Mouse (Mus musculus): Measurements from ENCODE around the gene Car5a.

Car5a gene

DNA sequence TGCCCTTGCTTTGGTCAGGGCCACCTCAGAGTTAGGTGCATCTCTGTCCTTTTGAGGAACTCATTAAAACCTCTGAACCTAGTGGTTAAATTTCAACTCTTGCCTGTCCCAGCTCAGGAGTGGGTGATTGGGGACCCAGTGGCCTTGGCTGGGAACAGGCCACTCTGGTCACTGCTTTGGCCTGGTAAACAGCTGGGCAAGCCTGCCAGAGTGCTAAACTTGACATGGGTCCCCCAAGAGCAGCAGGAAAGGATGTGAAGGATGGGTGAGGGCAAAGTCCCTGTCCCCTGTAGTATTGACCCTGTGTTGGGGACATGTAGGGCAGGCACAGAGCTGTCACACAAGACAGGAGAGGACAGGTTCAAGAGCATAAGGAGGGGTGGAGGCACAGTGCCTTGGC, at the start of gene Car5a:
Car5a (minus strand) TSS at position 74 of the 400 bp plus-strand sequence.
- DNase-seq (ENCODE audit: low read depth) = no peak

GRCm38 (mm10) chr8:121992911-121993310, 48.2 kb upstream of the Car5a start:
- DNase-seq (ENCODE audit: low read depth) = no peak

DNA sequence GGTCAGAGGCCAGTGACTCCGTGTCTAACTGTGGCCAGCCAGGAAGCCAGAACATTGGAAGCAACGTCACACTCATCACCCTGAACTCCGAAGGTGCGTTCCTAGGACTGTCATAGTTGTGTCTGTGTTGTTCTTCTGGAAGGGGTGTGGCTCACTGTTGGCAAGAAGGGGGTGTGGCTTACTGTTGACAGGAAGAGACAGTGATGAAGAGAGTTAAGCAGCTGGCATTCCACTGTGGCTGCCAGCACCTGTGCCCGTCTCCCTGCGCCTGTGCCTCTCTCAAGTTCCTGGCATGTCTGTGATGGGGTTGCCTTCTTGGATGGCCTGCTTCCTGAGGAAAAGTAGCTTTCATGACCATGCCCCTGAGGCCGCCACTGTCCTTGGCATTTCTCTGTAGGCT, 46.9 kb upstream of the Car5a start:
- no peak for DNase-seq (ENCODE audit: low read depth)

GRCm38 (mm10) chr8:121990506-121991255, 46.0 kb upstream of the Car5a start:
- DNase-seq (ENCODE audit: low read depth) = peak; percentile 75

- DNase-seq (ENCODE audit: low read depth) = no peak
These were observed 43.2 kb upstream of the Car5a start for GRCm38 (mm10) chr8:121987892-121988291.

GRCm38 (mm10) chr8:121985673-121986072, 41.0 kb upstream of the Car5a start:
- DNase-seq (ENCODE audit: low read depth) = no peak

DNA sequence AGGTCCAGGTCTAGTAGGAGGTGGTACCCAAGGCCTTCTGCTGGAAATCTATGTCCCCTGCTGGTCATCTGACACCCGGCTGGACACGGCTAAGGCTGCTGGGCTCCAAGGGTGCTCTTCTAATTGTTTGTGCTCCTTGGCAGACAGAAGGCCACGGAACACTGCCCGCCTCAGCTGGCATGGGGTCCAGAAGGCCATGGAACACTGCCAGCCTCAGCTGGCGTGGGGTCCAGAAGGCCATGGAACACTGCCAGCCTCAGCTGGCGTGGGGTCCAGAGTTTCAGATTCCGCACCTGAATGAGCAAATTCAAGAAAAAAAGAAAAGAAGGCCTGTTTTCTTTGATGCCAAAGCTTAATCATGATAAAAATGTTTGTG, 36.8 kb upstream of the Car5a start:
- DNase-seq (ENCODE audit: low read depth) = no peak

DNA sequence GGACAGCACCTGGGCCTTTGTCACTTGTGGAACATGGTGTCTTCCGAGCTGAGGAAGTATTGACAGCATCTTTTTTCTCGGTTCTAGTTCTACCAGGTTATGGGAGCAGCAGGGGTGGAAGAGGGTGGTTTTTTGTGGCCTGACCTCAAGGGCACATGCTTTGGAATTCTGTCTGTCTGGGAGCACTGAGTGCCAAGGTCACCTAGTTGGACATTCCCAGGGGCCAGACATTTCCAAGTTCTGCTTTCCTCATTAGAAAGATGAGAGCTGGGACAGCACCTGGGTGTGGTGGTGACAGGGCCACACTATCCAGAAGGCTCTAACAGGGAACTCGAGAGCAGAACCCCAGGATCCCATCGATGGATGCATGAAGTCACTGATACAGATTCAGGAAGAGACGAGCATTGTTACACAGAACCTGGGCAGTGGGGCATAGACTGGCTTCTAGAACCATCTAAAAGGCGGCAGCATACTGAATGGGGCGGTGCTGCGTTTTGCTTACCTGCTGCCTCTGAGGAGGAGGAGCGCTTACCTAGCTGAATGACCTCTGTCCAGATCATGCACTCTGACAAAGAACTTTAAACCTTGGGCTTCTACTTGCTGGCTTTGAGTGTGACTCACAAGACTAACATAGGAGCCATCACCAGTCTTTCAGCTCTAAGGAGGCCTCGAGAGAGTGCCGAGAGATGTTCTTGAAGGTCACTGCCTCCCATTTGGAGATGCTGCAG, 36.3 kb upstream of the Car5a start:
- DNase-seq (ENCODE audit: low read depth) = no peak

DNA sequence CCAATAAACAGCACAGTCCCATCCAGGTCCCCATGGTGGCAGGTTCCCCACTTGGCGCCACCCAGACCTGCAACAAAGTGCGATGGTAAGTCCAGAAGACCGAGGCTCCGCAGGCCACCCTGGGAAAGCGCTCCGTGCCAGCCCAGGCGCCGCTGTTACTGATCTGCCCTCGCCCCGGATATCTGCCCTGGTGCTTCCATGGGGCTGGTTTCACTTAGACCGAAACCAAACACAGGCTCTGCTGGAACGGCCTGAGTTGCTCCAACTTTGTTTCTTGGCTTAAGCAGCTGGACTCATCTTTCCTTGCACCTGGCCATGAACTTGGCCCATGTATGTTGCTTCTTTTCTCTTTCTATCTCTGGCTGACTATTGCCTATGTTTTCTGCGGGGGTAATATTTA, 34.0 kb upstream of the Car5a start:
- no peak for DNase-seq (ENCODE audit: low read depth)

DNA sequence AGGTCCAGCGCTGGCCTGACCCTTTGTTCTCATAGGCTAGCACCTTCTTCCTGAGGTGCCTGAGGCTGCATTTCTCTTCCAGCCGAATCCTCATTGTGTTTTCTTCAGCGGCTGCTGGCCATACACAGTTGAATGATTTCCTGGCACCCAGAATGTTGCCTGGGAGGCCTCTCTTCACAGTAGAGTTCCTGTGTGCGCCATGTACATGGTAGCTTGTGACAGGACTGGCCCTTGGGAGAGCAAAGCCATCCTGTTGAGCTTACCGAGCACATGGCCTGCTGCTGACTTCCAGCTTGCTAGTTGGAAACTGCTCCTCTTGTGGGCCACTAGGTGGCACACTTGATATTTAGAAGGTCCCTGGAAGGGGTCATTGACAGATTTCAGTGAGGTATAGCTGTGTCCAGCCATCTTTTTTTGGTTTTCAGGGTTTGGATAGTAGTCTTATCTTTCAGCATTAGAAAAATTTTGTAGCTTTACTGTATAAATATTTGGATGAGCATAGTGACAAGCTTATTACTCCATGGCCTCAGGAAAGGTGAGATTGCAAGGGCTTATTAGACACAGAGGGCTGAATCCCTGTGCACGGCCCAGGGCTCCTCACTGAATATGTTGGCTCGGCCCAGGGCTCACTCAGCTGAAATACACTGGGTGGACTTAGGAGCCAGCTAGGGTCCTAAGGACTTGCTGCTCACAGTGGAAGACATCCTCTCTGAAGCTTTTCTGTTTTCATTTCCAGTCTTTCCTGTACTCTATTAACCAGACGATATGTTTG, 33.3 kb upstream of the Car5a start:
- no peak for DNase-seq (ENCODE audit: low read depth)

- no peak for DNase-seq (ENCODE audit: low read depth)
These were observed 29.2 kb upstream of the Car5a start for GRCm38 (mm10) chr8:121973906-121974305.

GRCm38 (mm10) chr8:121971488-121972058, 26.9 kb upstream of the Car5a start:
- DNase-seq (ENCODE audit: low read depth) = no peak

GRCm38 (mm10) chr8:121970225-121970624, 25.5 kb upstream of the Car5a start:
- no peak for DNase-seq (ENCODE audit: low read depth)

- no peak for DNase-seq (ENCODE audit: low read depth)
These were observed 23.8 kb upstream of the Car5a start for GRCm38 (mm10) chr8:121968542-121968941.

DNA sequence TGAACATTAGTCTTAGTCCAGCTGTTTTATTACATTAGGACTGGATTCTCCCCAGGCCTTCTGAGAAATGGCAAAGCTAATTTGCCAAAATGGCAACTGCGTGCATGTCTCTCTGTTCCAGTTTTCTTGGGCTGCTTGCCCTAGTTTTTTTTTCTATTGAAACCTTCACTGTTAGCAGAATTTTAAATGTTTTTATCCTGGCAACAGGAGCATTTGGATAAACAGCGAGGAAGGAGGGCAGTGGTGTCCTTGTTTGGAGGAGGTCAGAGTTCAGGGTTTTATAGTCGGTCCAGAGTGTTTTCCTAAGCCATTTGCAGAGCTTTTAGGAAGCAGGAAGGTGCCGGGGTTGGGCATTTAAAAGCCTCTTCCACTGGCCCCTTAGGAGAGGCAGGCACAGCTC, 23.3 kb upstream of the Car5a start:
- peak; percentile 56 for DNase-seq (ENCODE audit: low read depth)

DNA sequence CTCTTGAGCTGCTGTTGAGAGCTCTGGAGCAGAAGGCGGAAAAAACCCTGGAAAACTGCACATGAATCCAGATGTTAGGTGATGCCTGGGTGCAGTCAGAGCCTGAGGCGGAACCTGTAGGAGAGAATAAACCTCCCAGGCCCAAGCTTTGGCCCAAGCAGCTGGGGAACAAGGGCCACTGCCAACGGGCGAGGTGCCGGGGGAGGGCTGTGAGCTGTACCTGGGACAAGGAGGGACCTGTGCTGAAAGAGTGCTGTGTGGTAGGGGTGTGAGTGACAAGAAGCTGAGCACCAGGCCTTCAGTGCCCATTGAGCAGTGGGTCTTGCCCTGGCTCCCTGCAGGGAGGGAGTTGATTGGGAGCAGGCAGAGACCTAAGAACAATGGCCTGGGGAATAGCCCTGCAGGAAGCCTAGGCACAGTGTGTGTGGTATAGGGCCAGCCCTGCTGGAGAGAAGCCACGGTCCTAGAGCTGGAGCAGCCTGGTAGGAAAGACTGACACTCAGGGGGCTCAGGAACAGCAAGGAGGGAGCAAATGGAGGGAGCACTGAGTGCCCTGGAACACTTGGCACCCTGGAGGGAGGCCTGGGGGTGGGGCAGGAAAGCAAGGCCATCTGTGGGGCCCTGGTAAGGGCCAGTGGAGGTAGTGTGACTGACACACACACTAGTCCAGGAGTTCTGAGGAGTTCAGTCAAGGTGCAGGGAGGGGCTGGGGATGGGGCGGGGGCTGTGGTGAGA, 22.2 kb upstream of the Car5a start:
- no peak for DNase-seq (ENCODE audit: low read depth)

DNA sequence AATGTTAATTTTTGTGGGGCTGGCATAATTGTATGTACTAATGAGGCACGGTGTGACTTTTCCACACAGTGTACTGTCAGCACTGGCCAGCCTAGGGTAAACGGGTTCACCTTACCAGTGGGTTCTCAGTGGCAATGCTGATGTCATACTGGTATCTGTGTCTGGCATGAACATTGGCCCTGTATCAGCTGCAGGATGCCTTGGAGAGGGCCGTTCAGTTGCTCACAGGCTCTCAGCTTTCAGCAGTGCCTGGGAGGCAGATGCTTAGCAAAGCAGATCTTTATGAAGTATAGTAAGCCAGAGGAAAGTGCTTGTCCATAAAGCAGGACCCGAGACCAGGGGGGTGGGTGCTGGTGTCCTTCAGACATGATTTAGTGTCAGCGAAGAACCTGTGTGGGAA, 21.4 kb upstream of the Car5a start:
- no peak for DNase-seq (ENCODE audit: low read depth)

DNA sequence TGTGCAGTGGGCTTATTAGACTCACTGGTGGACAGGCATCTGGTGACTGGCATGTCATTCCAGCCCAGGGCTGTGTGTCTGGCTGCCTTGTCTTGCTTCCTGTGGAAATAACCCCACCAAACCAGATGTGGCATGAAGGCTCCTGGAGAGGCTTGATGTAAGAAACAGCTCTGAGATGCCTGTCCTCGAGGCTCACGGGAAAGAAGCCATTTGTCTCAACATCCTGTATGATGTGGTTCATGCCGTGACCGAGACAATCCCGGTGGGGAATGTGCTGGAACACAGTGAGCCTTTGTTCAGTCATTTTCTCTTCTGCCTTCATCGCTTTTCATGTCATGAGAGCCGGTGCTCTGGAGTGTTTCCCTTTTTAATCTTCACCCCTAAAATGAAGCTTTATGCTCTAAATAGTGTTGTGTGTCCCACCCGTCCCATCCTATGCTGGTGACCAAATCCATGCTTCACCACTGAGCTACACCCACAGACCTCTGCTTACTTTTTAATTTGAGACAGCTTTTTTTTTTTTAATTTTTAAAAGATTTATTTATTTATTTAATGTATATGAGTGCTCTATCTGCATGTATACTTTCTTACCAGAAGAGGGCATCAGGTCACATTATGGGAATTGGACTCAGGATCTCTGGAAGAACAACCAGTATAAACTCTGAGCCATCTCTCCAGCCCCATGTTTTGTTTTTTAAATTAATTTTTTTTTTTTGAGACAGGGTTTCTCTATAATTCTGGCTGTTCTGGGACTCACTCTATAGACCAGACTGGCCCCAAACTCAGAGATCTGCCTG, 20.2 kb upstream of the Car5a start:
- no peak for DNase-seq (ENCODE audit: low read depth)

DNA sequence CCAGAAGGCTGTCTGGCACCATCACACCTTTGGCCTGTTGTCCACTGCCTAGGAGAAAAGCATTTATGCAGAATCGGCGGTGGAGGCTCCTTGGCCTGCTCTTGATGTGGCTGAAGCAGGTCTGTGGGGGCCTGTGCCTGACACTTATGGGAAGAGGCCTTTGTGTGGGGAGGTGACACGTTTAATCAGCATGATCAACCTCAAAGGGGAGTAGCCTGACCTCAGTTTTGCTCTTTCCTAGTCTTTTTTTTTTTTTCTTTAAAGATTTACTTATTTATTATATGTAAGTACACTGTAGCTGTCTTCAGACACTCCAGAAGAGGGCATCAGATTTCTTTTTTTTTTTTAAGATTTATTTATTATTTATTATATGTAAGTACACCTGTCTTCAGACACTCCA, 18.2 kb upstream of the Car5a start:
- no peak for DNase-seq (ENCODE audit: low read depth)

- DNase-seq (ENCODE audit: low read depth) = no peak
These were observed 13.7 kb upstream of the Car5a start for GRCm38 (mm10) chr8:121958395-121958794.

Data from fibroblast of lung, adult 2 months (primary cell).